Mouse (Mus musculus) G1E (cell line): ENCODE measurements around the gene Rps2.

Experiments used
- CTCF ChIP-seq: IDR thresholded peaks from 2 replicates; pipeline ENCODE4 v1.5.1; 2012; ENCODE audit warnings: low read depth, low read length, inconsistent platforms, mixed read lengths
- GATA1 ChIP-seq: IDR thresholded peaks from 2 replicates; pipeline ENCODE4 v1.6.1; 2012; ENCODE audit warnings: borderline replicate concordance, low read length, inconsistent platforms, mixed read lengths
- GATA2 ChIP-seq: IDR thresholded peaks from 2 replicates; pipeline ENCODE4 v1.6.1; 2012; ENCODE audit warnings: low read depth, low read length, inconsistent platforms, borderline replicate concordance
- POLR2AphosphoS5 ChIP-seq: IDR thresholded peaks from 2 replicates; pipeline ENCODE4 v1.6.1; 2012; ENCODE audit warnings: low read depth, low read length, inconsistent platforms; ENCODE audit not compliant: insufficient replicate concordance
- TAL1 ChIP-seq: conservative IDR thresholded peaks from 2 replicates; pipeline ENCODE4 v1.6.1; 2012; ENCODE audit warnings: low read depth, low read length, inconsistent platforms, mixed read lengths

- TF ChIP-seq CTCF (no peak), TAL1 (no peak), GATA1 (no peak), POLR2AphosphoS5 (no peak), GATA2 (no peak)
Observed at GRCm38 (mm10) chr17:24739926-24740325, 22.0 kb downstream of the Rps2 start.
